Mouse (Mus musculus): ENCODE data around the gene Abcb9. TPM values are rescaled to one million over a fixed set of nuclear protein-coding genes. Genes with fewer than 3 reads are reported as not detected.

Abcb9 gene
- total RNA-seq, 1 experiment: 0.76 TPM

- no peak overlapping the region for H3K9ac ChIP-seq (ENCODE audit: insufficient read depth, low read depth, low read length, poor library complexity, severe bottlenecking)
- H3K36me3 ChIP-seq (ENCODE audit: control insufficient read depth, insufficient read depth, low read length, poor library complexity, severe bottlenecking): no peaks in the 10 kb centered on the region
- H3K4me1 ChIP-seq (ENCODE audit: control insufficient read depth in 2 of 2, insufficient read depth in 2 of 2, low read length in 2 of 2, poor library complexity in 1 of 2): no peaks in the 10 kb centered on the region
- TF ChIP-seq ZC3H11A (IDR thresholded peaks at IDR 0.05; ENCODE audit: borderline replicate concordance, low read depth, low read length) (no peak), CHD2 (IDR thresholded peaks at IDR 0.05; ENCODE audit: low read depth, low read length) (no peak), MAFK (IDR thresholded peaks at IDR 0.05; ENCODE audit: insufficient read depth, low read depth, low read length) (no peak), HCFC1 (IDR thresholded peaks at IDR 0.05; ENCODE audit: borderline replicate concordance, insufficient read depth, low read length) (no peak), ZNF384 (IDR thresholded peaks at IDR 0.05; ENCODE audit: low read depth, low read length) (no peak)
- in situ Hi-C loops (cut with MboI; ENCODE audit: low sequenced_read_pairs in 2 of 2, unreplicated experiment in 2 of 2): no loop called here
- H3K4me3 ChIP-seq (ENCODE audit: insufficient read depth in 1 of 2, low read depth in 1 of 2, low read length in 2 of 2, poor library complexity in 1 of 2, severe bottlenecking in 1 of 2): no peak overlapping the region
- H3K27ac ChIP-seq (ENCODE audit: insufficient read depth, low read depth, low read length, poor library complexity, severe bottlenecking): no peak overlapping the region
- no peaks in the 10 kb centered on the region for H3K9me3 ChIP-seq (ENCODE audit: control insufficient read depth, insufficient read depth, low read depth, low read length)
- DNase-seq (ENCODE audit: low read depth, low spot score): no peak
Measured at GRCm38 (mm10) chr5:124036836-124037235, 58.8 kb downstream of the Abcb9 start.

GRCm38 (mm10) chr5:124036341-124036740 lies 59.3 kb downstream of the Abcb9 start:
- Histone ChIP-seq H3K4me3 (ENCODE audit: insufficient read depth in 1 of 2, low read depth in 1 of 2, low read length in 2 of 2, poor library complexity in 1 of 2, severe bottlenecking in 1 of 2) (no peak overlapping the region), H3K4me1 (ENCODE audit: control insufficient read depth in 2 of 2, insufficient read depth in 2 of 2, low read length in 2 of 2, poor library complexity in 1 of 2) (no peaks in the 10 kb centered on the region), H3K9ac (ENCODE audit: insufficient read depth, low read depth, low read length, poor library complexity, severe bottlenecking) (no peak overlapping the region), H3K27ac (ENCODE audit: insufficient read depth, low read depth, low read length, poor library complexity, severe bottlenecking) (no peak overlapping the region), H3K36me3 (ENCODE audit: control insufficient read depth, insufficient read depth, low read length, poor library complexity, severe bottlenecking) (no peaks in the 10 kb centered on the region), H3K9me3 (ENCODE audit: control insufficient read depth, insufficient read depth, low read depth, low read length) (no peaks in the 10 kb centered on the region)
- no peak for DNase-seq (ENCODE audit: low read depth, low spot score)
- in situ Hi-C loops (cut with MboI; ENCODE audit: low sequenced_read_pairs in 2 of 2, unreplicated experiment in 2 of 2): no loop called here
- TF ChIP-seq HCFC1 (IDR thresholded peaks at IDR 0.05; ENCODE audit: borderline replicate concordance, insufficient read depth, low read length) (no peak), ZC3H11A (IDR thresholded peaks at IDR 0.05; ENCODE audit: borderline replicate concordance, low read depth, low read length) (no peak), MAFK (IDR thresholded peaks at IDR 0.05; ENCODE audit: insufficient read depth, low read depth, low read length) (no peak), CHD2 (IDR thresholded peaks at IDR 0.05; ENCODE audit: low read depth, low read length) (no peak), ZNF384 (IDR thresholded peaks at IDR 0.05; ENCODE audit: low read depth, low read length) (no peak)

- no peak overlapping the region for H3K9ac ChIP-seq (ENCODE audit: insufficient read depth, low read depth, low read length, poor library complexity, severe bottlenecking)
- no peak for TF ChIP-seq HCFC1 (IDR thresholded peaks at IDR 0.05; ENCODE audit: borderline replicate concordance, insufficient read depth, low read length)
- TF ChIP-seq ZC3H11A (IDR thresholded peaks at IDR 0.05; ENCODE audit: borderline replicate concordance, low read depth, low read length): no peak
- no peak for TF ChIP-seq ZNF384 (IDR thresholded peaks at IDR 0.05; ENCODE audit: low read depth, low read length)
- no peak for TF ChIP-seq MAFK (IDR thresholded peaks at IDR 0.05; ENCODE audit: insufficient read depth, low read depth, low read length)
- no peak for TF ChIP-seq CHD2 (IDR thresholded peaks at IDR 0.05; ENCODE audit: low read depth, low read length)
- H3K4me1 ChIP-seq (ENCODE audit: control insufficient read depth in 2 of 2, insufficient read depth in 2 of 2, low read length in 2 of 2, poor library complexity in 1 of 2): no peaks in the 10 kb centered on the region
- no peak overlapping the region for H3K27ac ChIP-seq (ENCODE audit: insufficient read depth, low read depth, low read length, poor library complexity, severe bottlenecking)
- H3K4me3 ChIP-seq (ENCODE audit: insufficient read depth in 1 of 2, low read depth in 1 of 2, low read length in 2 of 2, poor library complexity in 1 of 2, severe bottlenecking in 1 of 2): no peak overlapping the region
- no peaks in the 10 kb centered on the region for H3K36me3 ChIP-seq (ENCODE audit: control insufficient read depth, insufficient read depth, low read length, poor library complexity, severe bottlenecking)
- H3K9me3 ChIP-seq (ENCODE audit: control insufficient read depth, insufficient read depth, low read depth, low read length): no peaks in the 10 kb centered on the region
- DNase-seq (ENCODE audit: low read depth, low spot score): no peak
- in situ Hi-C loops (cut with MboI; ENCODE audit: low sequenced_read_pairs in 2 of 2, unreplicated experiment in 2 of 2): no loop called here
Measured at GRCm38 (mm10) chr5:124035806-124036205, 59.8 kb downstream of the Abcb9 start.

- in situ Hi-C loops (cut with MboI; ENCODE audit: low sequenced_read_pairs in 2 of 2, unreplicated experiment in 2 of 2): no loop called here
- TF ChIP-seq ZC3H11A (IDR thresholded peaks at IDR 0.05; ENCODE audit: borderline replicate concordance, low read depth, low read length) (no peak), ZNF384 (IDR thresholded peaks at IDR 0.05; ENCODE audit: low read depth, low read length) (no peak), HCFC1 (IDR thresholded peaks at IDR 0.05; ENCODE audit: borderline replicate concordance, insufficient read depth, low read length) (no peak), CHD2 (IDR thresholded peaks at IDR 0.05; ENCODE audit: low read depth, low read length) (no peak), MAFK (IDR thresholded peaks at IDR 0.05; ENCODE audit: insufficient read depth, low read depth, low read length) (no peak)
- Histone ChIP-seq H3K36me3 (ENCODE audit: control insufficient read depth, insufficient read depth, low read length, poor library complexity, severe bottlenecking) (no peaks in the 10 kb centered on the region), H3K4me3 (ENCODE audit: insufficient read depth in 1 of 2, low read depth in 1 of 2, low read length in 2 of 2, poor library complexity in 1 of 2, severe bottlenecking in 1 of 2) (no peak overlapping the region), H3K4me1 (ENCODE audit: control insufficient read depth in 2 of 2, insufficient read depth in 2 of 2, low read length in 2 of 2, poor library complexity in 1 of 2) (no peaks in the 10 kb centered on the region), H3K9me3 (ENCODE audit: control insufficient read depth, insufficient read depth, low read depth, low read length) (no peaks in the 10 kb centered on the region), H3K9ac (ENCODE audit: insufficient read depth, low read depth, low read length, poor library complexity, severe bottlenecking) (no peak overlapping the region), H3K27ac (ENCODE audit: insufficient read depth, low read depth, low read length, poor library complexity, severe bottlenecking) (no peak overlapping the region)
- no peak for DNase-seq (ENCODE audit: low read depth, low spot score)
Measured at GRCm38 (mm10) chr5:124035406-124035805, 60.2 kb downstream of the Abcb9 start.

- H3K27ac ChIP-seq (ENCODE audit: insufficient read depth, low read depth, low read length, poor library complexity, severe bottlenecking): no peak overlapping the region
- in situ Hi-C loops (cut with MboI; ENCODE audit: low sequenced_read_pairs in 2 of 2, unreplicated experiment in 2 of 2): no loop called here
- DNase-seq (ENCODE audit: low read depth, low spot score): no peak
- H3K4me3 ChIP-seq (ENCODE audit: insufficient read depth in 1 of 2, low read depth in 1 of 2, low read length in 2 of 2, poor library complexity in 1 of 2, severe bottlenecking in 1 of 2): no peak overlapping the region
- no peaks in the 10 kb centered on the region for H3K9me3 ChIP-seq (ENCODE audit: control insufficient read depth, insufficient read depth, low read depth, low read length)
- H3K4me1 ChIP-seq (ENCODE audit: control insufficient read depth in 2 of 2, insufficient read depth in 2 of 2, low read length in 2 of 2, poor library complexity in 1 of 2): no peaks in the 10 kb centered on the region
- no peak overlapping the region for H3K9ac ChIP-seq (ENCODE audit: insufficient read depth, low read depth, low read length, poor library complexity, severe bottlenecking)
- no peak for TF ChIP-seq CHD2 (IDR thresholded peaks at IDR 0.05; ENCODE audit: low read depth, low read length)
- no peak for TF ChIP-seq ZC3H11A (IDR thresholded peaks at IDR 0.05; ENCODE audit: borderline replicate concordance, low read depth, low read length)
- TF ChIP-seq MAFK (IDR thresholded peaks at IDR 0.05; ENCODE audit: insufficient read depth, low read depth, low read length): no peak
- TF ChIP-seq ZNF384 (IDR thresholded peaks at IDR 0.05; ENCODE audit: low read depth, low read length): no peak
- no peak for TF ChIP-seq HCFC1 (IDR thresholded peaks at IDR 0.05; ENCODE audit: borderline replicate concordance, insufficient read depth, low read length)
- H3K36me3 ChIP-seq (ENCODE audit: control insufficient read depth, insufficient read depth, low read length, poor library complexity, severe bottlenecking): no peaks in the 10 kb centered on the region
Measured at GRCm38 (mm10) chr5:124034471-124034870, 61.1 kb downstream of the Abcb9 start.
